Mouse (Mus musculus) fibroblast of lung, adult 2 months (primary cell): ENCODE measurements at regions not wholly inside any gene's neighbourhood (a gene's known extent, or its start where the extent isn't known, plus 50 kb on each side); places are given as distances from the start of the nearest gene placed in this dataset.
"Not testable (repeated sequence)": the region's sequence is repeated elsewhere in the genome, so short reads cannot be mapped to it uniquely, and the experiment has no call there.

ENCODE experiments used
- DNase-seq: peaks from one replicate; pipeline ENCODE4 v3.0.0-alpha.2; 2011; ENCODE audit warnings: low read depth

DNA sequence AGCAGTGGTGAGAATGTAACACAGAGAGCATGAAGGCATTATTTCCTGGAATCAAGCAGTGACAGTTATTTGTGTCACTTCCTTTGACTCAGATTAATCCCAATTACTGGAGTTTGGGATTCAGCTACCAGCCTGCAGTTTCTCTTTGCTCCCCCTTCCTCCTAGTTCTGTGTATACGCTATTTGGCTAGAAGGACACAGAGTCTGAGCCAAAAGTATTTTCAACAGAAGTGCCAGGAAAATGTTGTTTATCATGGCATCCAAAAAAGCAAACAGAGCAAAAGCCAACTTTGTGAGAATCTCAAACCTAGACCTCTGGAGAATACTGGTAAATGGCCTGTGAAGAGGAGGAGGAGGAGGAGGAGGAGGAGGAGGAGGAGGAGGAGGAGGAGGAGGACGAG, 600.4 kb downstream of the Crisp4 start:
- no peak for DNase-seq

DNA sequence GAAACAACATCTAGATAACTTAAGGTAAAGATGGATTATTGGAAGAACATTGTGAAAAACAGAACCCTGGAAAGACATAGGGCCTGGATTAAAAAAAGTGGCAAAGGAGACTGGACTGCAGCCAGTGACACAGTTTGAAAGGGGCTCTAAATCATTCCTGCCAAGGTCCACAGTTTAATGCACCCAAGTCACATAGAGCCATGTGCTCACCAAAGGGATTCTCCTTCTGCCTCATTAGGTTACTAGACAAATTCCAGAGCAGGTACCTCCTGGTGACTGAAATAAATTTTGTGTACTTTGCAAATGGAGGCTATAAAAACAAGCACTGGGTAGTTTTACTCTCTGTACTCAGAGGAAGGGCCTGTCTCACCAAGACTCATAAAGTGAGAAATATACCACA, 607.5 kb downstream of the Crisp4 start:
- DNase-seq: no peak

GRCm38 (mm10) chr1:17531291-17531690, 614.4 kb downstream of the Crisp4 start:
- DNase-seq: not testable (repeated sequence)

DNA sequence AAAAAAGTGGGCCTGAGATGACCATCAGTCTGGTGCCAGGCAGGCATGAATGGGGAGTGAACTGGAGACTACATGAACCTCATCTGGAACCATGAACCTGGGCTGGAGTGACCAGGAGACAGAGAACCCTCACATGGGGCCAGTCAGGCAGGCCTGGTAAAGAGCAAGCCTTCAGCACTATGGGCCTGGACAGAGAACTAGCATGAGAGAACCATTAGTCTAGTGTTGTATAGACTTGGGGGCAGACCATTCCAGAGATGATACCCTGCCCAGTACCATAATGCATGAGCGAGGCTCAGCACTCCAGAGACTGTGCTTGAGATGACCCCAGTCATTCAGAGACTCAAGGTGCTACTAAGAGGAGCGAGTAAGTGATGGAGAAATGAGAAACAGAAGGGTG, 625.6 kb downstream of the Crisp4 start:
- DNase-seq: no peak

- DNase-seq: no peak
Observed at GRCm38 (mm10) chr1:17506125-17507112, 639.3 kb downstream of the Crisp4 start.

GRCm38 (mm10) chr1:17493596-17493995, 652.1 kb downstream of the Crisp4 start:
- DNase-seq: no peak

DNA sequence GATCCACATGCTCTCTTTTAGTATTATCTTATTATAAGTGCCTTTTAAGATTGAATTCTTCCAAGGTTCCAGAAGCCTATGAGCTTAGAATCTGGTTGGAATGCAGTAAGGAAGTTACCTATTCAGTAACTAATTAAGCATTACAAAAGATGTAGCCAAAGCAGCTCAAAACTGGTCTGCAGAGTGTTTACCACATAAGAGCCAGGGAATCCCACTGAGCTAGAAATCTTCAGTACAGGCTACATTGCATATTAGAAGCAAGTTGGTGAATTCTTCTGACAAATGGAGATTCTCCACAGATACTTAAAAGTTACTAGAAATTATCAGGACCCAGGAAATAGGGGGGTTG, 655.9 kb downstream of the Crisp4 start:
- not testable (repeated sequence) for DNase-seq

GRCm38 (mm10) chr1:17489192-17489853, 656.4 kb downstream of the Crisp4 start:
- peak; percentile 56 for DNase-seq

DNA sequence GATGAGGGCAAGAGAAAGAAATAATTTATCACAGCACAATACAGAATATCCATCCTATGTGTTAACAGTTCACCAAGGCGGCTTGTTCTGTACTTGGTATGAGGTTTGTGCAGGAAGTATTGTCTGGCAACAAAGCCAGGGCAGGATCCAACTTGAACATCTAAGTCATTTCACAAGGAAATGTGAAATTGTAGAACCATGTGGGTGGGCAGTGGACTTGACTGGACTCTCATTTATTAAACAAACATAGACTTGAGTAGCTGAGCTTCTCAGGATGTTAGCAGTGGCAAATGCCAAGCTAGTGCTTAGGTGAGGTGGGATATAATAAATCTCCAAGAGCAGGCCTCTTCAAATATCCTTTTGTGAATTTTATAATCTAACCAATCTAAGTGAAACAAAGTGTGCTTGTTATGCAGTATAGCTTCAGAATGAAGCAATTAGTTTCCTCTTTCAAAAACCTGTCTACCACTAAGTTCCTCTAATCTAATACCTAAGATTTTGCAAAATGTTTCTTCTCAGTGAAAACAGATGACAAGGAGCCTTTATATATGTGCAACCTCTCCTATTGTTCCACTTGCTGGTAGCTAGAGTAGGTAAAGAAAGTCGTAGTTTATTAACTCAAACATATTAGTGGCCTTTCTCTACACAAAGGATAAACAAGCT, 694.4 kb downstream of the Crisp4 start:
- DNase-seq: no peak

DNA sequence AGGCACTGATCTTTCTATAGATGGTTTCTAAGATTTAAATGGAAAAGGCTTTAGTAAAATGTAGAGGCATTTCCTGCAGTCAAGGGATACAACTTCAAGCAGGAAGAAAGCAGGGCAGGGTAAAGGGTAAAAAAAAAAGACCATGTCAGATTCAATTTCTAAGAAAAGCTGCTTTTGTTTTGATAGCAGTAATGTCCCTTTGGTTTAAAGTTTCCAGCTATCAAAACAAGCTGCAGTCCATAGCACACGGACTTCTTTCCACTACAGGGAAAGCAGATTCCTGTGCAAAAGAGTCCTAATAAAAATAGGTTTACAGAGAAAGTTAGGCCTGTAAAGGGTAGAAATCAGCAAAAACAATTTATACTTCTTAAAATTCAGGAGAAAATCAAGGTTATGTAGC, 695.0 kb downstream of the Crisp4 start:
- no peak for DNase-seq

DNA sequence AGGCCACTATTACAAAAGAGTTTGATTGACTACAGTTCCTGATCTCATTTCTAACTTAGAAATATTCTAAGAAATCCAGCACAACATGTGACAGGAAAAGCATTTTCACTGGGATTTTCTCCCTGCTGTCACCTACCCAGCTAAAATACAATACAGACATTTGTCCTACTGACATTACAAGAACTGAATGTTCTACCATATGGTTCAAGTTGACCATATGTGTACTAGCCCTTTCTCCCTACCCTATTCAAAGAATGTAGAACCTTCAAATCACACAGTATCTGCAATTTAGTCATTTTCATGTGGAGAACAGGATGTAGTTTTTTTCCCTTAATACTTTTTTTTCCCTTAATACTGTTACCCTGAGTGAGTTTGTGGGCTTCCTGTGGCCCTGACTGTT, 695.4 kb downstream of the Crisp4 start:
- DNase-seq: no peak

GRCm38 (mm10) chr1:17449291-17449690, 696.4 kb downstream of the Crisp4 start:
- DNase-seq: peak; percentile 27

DNA sequence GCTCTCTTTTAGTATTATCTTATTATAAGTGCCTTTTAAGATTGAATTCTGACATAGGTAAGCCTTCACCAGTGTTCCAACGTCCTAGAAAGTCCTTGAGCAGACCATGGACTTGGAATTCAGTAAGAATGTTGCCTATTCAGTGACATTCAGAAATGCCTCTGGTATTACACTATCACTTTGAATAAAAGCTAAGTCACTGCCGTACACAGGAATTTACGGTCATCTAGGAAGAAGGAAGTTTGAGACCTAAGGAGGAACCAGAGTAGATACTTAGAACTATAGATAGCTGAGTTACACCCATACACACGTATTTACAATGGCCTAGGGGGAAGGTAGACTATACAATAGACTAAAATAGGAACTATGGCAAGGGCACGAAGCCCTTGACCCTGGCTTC, 711.6 kb downstream of the Crisp4 start:
- not testable (repeated sequence) for DNase-seq

- no peak for DNase-seq
Observed at GRCm38 (mm10) chr1:17415958-17416357, 729.7 kb downstream of the Crisp4 start.

- no peak for DNase-seq
Observed at GRCm38 (mm10) chr1:17394893-17395292, 750.8 kb downstream of the Crisp4 start.

- no peak for DNase-seq
Observed at GRCm38 (mm10) chr1:17392114-17392819, 753.4 kb downstream of the Crisp4 start.

DNA sequence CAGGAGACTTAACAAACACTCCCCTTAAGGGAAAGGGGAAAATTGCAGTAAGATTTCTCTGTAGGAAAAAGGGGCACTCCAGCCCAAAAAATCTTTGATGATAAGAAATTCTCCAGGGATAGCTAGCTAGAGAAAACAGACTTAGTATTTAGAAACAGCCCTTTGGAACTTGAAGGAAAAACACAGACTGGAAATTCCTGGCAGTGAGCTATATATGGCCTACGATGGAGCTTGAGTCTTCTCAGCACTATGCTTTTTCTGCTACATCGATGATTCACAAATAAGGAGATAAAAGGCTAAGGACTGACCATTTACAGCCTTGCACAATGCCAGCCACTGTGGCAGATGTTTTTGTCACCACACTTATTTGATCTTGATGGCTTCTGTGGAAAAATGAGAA, 768.1 kb downstream of the Crisp4 start:
- no peak for DNase-seq

DNA sequence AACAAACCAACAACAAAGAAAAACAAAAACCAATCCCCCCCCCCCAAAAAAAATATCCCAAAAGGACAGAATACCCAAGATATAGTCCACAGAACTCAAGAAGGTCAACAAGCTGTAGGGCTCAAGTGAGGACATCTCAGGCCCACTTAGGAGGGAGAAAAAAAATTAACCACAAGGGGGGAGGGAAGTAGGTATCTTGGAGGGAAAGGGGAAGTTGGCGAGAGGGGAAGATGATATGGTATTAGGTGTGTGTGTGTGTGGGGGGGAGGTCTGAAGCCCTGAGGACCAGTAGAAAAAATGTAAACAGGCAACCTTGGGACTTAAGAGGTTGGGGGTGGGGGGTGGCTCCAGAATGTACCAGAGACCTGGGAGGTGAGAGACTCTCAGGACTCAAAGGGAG, 797.4 kb downstream of the Crisp4 start:
- DNase-seq: no peak

DNA sequence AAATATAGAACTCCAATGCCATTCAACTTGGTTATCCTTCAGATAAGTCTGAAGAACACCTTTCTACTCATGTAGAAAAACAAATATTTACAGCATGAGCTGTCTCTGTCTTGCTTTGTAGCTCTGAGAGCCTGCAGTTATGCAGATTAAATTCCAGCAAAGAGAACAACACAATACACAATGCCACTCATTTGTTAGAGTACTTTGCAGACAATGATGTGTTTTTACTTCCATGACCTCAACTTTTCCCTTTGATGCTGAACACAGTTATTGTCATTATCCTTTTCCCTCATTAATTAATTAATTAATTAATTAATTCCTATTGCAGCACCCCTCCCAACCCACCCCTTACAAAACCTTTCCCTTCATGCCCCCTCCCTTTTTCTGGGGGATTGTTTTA, 807.9 kb downstream of the Crisp4 start:
- no peak for DNase-seq

- DNase-seq: not testable (repeated sequence)
Observed at GRCm38 (mm10) chr1:17311392-17311791, 834.3 kb downstream of the Crisp4 start.

DNA sequence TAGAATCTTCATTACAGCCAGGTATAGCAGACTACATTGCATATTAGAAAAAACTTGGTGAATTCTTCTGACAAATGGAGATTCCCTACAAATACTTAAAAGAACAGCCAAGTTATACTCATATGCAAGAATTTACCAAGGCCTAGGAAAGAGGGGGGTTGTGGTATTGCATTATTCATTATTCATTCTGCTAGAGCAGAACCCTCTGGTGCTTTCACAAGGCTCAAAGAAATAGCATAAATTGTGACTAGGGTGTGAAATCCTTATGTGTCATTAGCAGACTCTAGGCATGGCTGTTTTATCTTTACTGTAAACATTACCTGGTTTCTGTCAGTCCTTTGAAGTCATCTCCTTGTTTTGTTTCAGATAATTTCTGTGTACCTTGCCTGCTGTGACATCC, 835.8 kb downstream of the Crisp4 start:
- not testable (repeated sequence) for DNase-seq
